Mouse (Mus musculus): ENCODE results near the gene Exoc3. TPM values are rescaled to one million over a fixed set of nuclear protein-coding genes. Genes with fewer than 3 reads are reported as not detected.

Exoc3 gene
- polyA plus RNA-seq, 1 experiment from 2014 or later, result 62.0 TPM

DNA sequence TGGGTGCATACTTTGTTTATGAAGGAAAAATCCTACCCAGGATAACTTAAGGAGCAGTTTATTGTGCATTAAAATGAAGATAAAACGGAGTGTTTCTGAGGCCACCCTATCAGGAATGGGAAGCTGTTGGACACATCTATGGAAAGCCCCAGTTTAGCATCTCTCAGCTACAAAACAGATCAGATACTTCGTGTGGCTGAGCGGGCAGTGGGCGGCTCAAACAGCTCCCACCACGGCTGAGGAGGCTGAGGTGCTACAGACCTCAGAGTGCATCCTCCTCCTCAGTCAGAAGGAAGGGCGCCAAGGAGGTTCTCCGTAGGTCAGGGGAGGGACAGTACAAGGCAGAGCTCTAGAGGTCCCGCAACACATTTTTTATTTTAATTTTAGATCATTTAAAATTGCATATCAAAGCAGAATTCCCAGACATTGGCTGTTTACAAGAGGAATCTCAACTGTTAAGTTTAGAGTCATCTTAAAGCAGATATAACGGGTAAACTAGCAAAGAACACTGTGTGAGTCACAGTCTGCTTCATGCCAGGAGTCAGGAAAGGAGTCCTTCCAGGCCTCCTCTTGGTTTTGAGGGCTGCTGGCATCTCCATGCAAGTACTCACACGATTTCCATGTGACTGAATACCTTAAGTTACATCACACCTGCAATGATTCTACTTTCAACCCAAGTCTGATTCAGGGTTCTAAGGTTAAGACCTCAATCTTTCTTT is 38.9 kb downstream of the Exoc3 start:
- Histone ChIP-seq H3K4me1 (peaks cover 14% of the 10 kb centered on the region), H3K9me3 (no peaks in the 10 kb centered on the region), H3K27ac (no peak overlapping the region), H3K36me3 (peaks cover 44% of the 10 kb centered on the region), H3K27me3 (ENCODE audit: insufficient read depth, poor library complexity, severe bottlenecking) (no peaks in the 10 kb centered on the region), H3K4me3 (no peak overlapping the region)
- WGBS, result 83% methylated on average over 10 of the region's 10 CpGs
- peak; percentile 46 for DNase-seq (ENCODE audit: low spot score)

DNA sequence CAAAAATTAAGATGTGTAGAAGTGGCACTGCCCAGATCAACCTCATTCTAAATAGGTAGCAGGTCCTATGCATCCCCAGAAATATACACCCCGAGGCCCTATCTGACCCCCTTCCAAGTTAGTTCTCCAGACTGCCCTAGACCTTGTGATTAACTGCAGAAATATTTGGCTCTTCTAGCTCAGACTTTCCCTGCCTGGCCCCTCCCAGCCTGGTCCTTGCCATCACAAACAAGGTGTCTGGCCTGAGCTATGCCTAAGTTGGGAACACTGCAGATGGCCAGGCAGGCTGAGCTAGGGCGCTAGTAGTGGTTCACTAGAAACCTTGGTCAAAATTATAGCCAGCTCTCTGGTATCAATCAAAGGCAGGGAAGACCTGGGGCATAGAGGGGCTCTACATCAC is 41.0 kb downstream of the Exoc3 start:
- no peak overlapping the region for H3K27ac ChIP-seq
- peaks cover 25% of the 10 kb centered on the region for H3K36me3 ChIP-seq
- peak overlapping the region; percentile 67; the same call in 1 of the 2 replicates for H3K4me3 ChIP-seq
- 75% methylated on average over 2 of the region's 2 CpGs for WGBS
- H3K27me3 ChIP-seq (ENCODE audit: insufficient read depth, poor library complexity, severe bottlenecking), result no peaks in the 10 kb centered on the region
- peaks cover 14% of the 10 kb centered on the region for H3K4me1 ChIP-seq
- no peak for DNase-seq (ENCODE audit: low spot score)
- H3K9me3 ChIP-seq, result no peaks in the 10 kb centered on the region

DNA sequence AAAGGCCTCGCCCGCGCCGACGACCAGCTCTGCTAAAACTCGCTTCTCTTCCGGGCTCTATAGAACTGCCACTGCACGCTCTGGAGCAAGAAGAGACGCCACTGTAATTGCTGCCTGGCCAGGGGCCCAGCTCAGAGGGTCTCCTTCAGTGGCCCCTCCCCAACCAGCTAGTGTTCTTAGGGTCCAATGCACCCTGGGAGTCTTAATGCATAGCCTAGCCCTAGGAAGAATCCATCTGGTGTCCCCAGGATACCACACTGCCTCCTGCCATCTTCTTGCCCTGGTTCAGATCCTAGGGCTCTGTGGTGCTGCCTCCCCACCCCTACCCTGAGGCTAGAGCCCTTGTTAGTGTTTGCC is 41.5 kb downstream of the Exoc3 start:
- no peaks in the 10 kb centered on the region for H3K9me3 ChIP-seq
- H3K27ac ChIP-seq, result peak overlapping the region; percentile 84
- H3K36me3 ChIP-seq, result peaks cover 21% of the 10 kb centered on the region
- peaks cover 14% of the 10 kb centered on the region for H3K4me1 ChIP-seq
- WGBS, result 13% methylated on average over 9 of the region's 9 CpGs
- no peak for DNase-seq (ENCODE audit: low spot score)
- peak overlapping the region; percentile 67 for H3K4me3 ChIP-seq
- no peaks in the 10 kb centered on the region for H3K27me3 ChIP-seq (ENCODE audit: insufficient read depth, poor library complexity, severe bottlenecking)

DNA sequence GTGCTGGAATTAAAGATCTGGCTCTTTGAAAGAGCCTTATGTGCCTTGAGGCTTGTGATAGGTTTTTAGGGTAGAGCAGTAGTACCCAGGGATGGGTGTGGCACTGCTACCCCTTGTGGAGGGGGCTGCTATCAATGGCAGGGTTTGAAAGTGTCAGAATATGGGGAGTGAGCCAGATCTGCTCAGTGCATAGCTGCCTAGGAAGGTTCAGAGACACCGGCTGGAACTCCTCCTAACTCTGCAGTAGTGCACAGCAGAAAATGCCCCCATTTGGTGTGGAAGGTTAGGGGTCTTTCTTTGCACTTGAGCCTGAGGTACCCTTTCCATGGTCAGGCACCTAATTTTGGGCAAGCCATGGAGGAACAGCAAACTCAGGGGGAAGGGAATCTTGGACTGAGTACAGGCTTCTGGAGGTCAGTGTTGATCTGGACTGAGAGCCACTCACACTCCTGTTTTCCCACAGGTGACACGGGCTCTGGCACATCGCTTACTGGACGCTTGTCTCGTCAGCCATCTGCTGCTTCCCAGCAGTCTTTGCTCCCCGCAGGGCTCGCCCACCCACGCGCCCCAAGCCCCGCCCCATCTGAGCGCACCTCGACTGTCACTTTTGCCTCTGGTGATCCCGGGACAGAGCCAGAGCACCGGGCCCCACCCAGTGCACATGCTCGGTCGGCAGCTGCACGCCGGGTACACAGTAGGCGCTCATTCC is 42.0 kb downstream of the Exoc3 start:
- peak; percentile 90 for DNase-seq (ENCODE audit: low spot score)
- Histone ChIP-seq H3K27ac (peak overlapping the region; percentile 84), H3K36me3 (peaks cover 16% of the 10 kb centered on the region), H3K27me3 (ENCODE audit: insufficient read depth, poor library complexity, severe bottlenecking) (no peaks in the 10 kb centered on the region), H3K4me1 (peaks cover 14% of the 10 kb centered on the region), H3K9me3 (no peaks in the 10 kb centered on the region), H3K4me3 (peak overlapping the region; percentile 67)
- WGBS, result 9% methylated on average over 19 of the region's 19 CpGs

DNA sequence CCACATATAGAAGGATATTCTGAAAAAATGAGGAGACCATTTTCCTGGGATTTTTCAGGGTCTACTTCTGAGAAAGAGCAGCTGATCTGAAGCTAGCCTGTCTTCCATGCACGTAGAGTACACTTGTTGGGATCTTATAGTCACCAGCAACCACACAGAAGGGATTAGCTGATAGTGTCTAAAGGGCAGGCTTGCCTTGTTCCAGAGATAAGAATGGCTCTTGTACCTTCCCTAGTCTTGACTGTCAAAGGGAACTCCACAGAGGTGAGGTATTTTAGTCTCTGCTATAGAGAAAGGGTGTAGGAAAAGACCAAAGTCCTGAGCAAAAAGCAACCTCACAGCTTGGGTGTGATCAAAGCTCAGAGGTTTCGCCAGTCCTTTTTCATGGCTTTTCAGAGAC is 61.2 kb downstream of the Exoc3 start:
- 70% methylated on average over 2 of the region's 2 CpGs for WGBS
- no peak overlapping the region for H3K27ac ChIP-seq
- H3K27me3 ChIP-seq (ENCODE audit: insufficient read depth, poor library complexity, severe bottlenecking), result no peaks in the 10 kb centered on the region
- H3K9me3 ChIP-seq, result no peaks in the 10 kb centered on the region
- no peaks in the 10 kb centered on the region for H3K36me3 ChIP-seq
- no peak overlapping the region for H3K4me3 ChIP-seq
- DNase-seq (ENCODE audit: low spot score), result no peak
- peaks cover 4% of the 10 kb centered on the region; the same call in 1 of the 2 replicates for H3K4me1 ChIP-seq

DNA sequence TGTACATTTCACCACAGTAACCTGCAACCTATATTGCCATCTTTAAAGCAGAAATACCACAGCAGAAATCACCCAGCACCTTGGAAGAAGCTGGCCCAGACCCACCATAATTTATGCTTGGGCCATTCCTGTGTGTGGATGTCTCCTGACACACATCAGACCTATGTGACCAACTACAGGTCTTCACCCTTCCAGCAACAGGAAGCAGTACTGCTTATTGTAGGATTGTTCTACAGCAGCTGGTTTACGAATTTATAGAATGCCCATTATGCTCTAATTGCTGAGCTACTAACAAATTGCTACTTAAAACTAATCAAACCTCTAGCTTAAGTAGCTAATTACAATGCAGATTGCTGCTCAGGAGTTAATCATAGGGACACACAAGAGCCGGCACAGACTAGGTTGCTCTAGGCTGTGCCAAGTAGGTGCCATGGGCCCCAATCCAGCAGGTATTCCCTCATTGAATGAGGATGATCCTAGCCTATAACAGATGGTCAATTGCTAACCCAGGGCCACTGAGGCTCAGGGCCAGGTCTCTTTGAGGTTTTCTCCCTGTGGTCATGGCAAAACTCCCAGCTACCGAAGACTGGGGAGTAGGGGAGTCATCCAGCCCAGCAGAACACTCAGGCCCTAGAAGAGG is 62.4 kb downstream of the Exoc3 start:
- no peak overlapping the region for H3K4me3 ChIP-seq
- 79% methylated on average over 3 of the region's 3 CpGs for WGBS
- peaks cover 4% of the 10 kb centered on the region; the same call in 1 of the 2 replicates for H3K4me1 ChIP-seq
- H3K9me3 ChIP-seq, result no peaks in the 10 kb centered on the region
- no peak for DNase-seq (ENCODE audit: low spot score)
- H3K27ac ChIP-seq, result no peak overlapping the region
- H3K27me3 ChIP-seq (ENCODE audit: insufficient read depth, poor library complexity, severe bottlenecking), result no peaks in the 10 kb centered on the region
- H3K36me3 ChIP-seq, result no peaks in the 10 kb centered on the region

DNA sequence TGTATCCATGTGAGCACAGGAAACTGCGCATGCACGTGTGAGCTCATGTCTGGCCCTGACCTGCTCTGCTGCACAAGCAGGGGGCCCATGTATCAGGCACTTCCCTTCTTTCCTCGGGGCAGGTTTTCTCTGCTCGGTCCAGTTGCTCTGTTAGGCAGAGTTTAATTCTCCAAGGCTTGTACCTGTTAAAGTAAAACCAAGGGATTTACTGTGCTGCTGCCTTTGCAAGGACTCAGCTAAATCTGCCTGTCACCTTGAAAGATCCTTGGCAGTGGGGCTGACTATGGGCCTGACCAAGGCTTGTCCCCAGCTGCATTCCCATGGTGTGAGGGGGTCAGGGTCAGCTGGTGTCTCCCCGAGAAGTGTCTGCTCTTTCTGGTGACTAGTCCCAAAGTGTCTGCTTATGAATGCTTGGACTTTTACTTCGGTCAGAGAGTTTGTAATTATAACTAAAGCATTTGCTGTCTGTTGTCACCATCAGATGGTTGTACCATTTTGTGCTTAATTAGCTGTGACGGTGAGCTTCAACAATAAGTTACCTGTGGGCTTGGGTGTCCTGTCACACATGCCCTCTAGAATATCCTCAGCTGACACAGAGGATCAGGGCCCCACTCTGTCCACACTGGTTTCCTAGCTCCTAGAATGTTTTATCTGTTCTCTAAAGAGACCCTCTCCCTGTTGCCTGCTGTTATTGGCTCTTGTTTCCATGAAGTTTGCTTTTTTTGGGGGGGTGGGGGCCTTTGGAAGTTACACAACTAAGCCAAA is 64.2 kb downstream of the Exoc3 start:
- Histone ChIP-seq H3K27ac (peak overlapping the region; percentile 36; the same call in 1 of the 2 replicates), H3K27me3 (ENCODE audit: insufficient read depth, poor library complexity, severe bottlenecking) (no peaks in the 10 kb centered on the region), H3K4me3 (no peak overlapping the region), H3K36me3 (no peaks in the 10 kb centered on the region), H3K9me3 (no peaks in the 10 kb centered on the region), H3K4me1 (peaks cover 4% of the 10 kb centered on the region; the same call in 1 of the 2 replicates)
- no peak for DNase-seq (ENCODE audit: low spot score)
- 78% methylated on average over 7 of the region's 7 CpGs for WGBS

DNA sequence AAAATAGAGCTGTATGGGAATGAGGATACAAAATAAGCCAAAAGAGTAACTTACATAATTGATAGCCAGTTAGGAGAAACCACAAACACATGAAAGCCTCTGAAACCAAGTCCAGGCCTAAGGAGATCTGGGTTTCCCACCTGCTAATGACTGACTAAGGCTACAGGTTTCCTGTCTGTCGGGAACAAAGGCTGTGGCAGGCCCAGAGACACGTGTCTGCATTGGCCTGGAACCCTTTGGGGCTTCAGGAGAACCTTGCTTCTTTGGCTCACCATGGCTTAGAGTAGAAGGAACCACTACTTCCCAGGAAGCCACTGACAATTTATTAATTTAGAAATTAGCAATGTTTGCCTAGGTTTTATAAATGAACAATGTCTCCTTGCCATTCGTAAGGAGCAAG is 65.2 kb downstream of the Exoc3 start:
- DNase-seq (ENCODE audit: low spot score), result no peak
- Histone ChIP-seq H3K36me3 (no peaks in the 10 kb centered on the region), H3K4me1 (peaks cover 4% of the 10 kb centered on the region; the same call in 1 of the 2 replicates), H3K27ac (no peak overlapping the region), H3K9me3 (no peaks in the 10 kb centered on the region), H3K4me3 (no peak overlapping the region), H3K27me3 (ENCODE audit: insufficient read depth, poor library complexity, severe bottlenecking) (no peaks in the 10 kb centered on the region)
- 67% methylated on average over 3 of the region's 3 CpGs for WGBS

DNA sequence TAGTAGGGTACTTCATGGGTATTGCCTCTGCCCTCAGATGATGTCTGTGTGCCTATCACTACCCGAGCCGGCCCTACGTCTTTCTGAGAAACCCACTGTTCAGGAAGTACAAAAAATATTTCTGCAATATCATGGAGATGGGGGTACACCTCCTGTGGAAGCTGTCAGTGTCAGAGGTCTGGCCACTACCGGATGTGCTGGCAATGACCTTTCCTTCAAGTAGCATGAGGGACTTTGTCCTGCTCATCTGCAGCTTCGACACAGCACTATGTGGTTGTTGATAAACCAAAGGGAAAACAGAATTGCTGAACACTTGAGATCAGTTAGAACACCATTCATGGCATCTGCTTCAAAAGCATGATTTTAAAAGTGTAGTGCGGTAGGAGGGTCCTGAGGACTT is 67.7 kb downstream of the Exoc3 start:
- H3K4me1 ChIP-seq, result peaks cover 4% of the 10 kb centered on the region; the same call in 1 of the 2 replicates
- no peak for DNase-seq (ENCODE audit: low spot score)
- no peak overlapping the region for H3K4me3 ChIP-seq
- WGBS, result 84% methylated on average over 6 of the region's 6 CpGs
- H3K27ac ChIP-seq, result no peak overlapping the region
- H3K27me3 ChIP-seq (ENCODE audit: insufficient read depth, poor library complexity, severe bottlenecking), result no peaks in the 10 kb centered on the region
- H3K36me3 ChIP-seq, result no peaks in the 10 kb centered on the region
- H3K9me3 ChIP-seq, result no peaks in the 10 kb centered on the region

DNA sequence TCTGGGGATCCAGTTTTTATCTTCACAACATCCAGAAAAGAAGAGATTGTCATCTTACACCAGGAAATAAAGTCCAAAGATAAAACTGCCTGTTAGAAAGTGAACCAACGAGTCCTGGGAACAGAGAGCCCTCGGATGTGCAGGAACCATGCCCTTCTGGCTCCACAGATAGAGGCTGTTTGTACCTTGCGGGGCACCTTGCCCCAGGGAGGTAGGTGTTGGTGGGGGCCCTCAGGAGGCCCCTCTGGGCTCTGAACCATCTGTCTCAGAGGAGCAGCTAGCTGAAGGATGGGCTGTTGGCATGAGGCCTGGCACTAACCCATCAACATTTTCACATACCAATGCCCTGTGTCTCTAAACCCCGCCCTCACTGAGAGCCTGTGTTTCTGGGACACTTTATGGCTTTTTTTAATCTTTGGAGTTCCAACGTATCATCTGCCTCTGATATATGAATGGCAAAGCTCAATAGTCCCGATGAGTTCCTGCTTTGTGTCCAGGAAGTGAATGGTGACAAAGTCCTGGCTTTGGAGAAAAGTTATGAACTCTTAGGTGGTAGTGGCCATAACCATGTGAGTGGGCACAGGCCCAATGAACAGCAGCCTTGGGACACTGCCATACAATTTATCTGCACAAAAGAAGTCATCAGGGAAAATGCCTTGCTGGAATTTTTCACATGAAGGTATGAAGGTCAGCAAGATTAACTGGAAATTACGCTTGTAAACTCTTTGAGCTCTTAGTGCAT is 69.5 kb downstream of the Exoc3 start:
- peaks cover 2% of the 10 kb centered on the region; the same call in 1 of the 2 replicates for H3K4me1 ChIP-seq
- H3K9me3 ChIP-seq, result no peaks in the 10 kb centered on the region
- no peak overlapping the region for H3K4me3 ChIP-seq
- H3K36me3 ChIP-seq, result no peaks in the 10 kb centered on the region
- H3K27me3 ChIP-seq (ENCODE audit: insufficient read depth, poor library complexity, severe bottlenecking), result no peaks in the 10 kb centered on the region
- WGBS, result 78% methylated on average over 7 of the region's 7 CpGs
- H3K27ac ChIP-seq, result no peak overlapping the region
- no peak for DNase-seq (ENCODE audit: low spot score)

DNA sequence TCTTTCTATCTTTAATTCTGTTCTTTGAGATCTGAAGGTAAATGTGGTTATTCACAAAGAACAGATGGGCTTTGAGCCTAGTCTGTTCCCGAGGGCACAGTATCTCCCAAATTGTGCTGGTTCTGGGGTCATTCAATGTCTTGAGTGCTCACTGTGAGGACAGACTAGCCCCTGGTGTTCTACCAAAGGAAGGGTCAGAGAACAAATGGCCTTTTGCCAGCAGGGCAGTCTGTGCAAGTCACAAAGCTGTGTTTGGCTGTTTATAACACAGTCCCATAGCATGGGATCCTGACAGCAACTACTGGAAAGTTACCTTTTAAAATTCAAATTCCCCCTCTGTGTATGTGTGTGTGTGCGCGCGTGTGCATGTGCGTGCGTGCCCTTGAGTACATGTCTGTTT is 78.6 kb downstream of the Exoc3 start:
- WGBS, result 85% methylated on average over 6 of the region's 6 CpGs
- Histone ChIP-seq H3K4me1 (no peaks in the 10 kb centered on the region), H3K27ac (no peak overlapping the region), H3K9me3 (no peaks in the 10 kb centered on the region), H3K27me3 (ENCODE audit: insufficient read depth, poor library complexity, severe bottlenecking) (peaks cover 22% of the 10 kb centered on the region; the same call in 1 of the 2 replicates), H3K36me3 (no peaks in the 10 kb centered on the region), H3K4me3 (no peak overlapping the region)
- no peak for DNase-seq (ENCODE audit: low spot score)

DNA sequence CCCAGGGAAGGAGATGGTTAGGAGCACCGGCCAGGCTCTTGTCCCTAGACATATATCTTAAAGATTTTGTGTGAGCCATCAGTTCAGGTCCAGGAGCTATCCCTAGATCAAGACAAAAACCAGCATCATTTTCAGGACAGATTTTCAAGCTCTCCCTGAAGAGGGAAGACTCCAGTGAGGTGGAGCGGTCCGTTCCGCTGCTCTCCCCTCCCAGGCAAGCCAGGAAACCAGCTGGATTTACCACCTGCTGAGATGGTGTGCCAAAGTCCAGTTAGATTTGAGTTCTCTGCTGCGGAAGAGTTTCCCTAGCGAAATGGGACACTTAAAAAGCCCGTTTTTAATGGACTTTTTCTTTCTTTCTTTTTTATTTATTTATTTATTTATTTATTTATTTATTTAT is 81.0 kb downstream of the Exoc3 start:
- Histone ChIP-seq H3K9me3 (no peaks in the 10 kb centered on the region), H3K27ac (no peak overlapping the region), H3K27me3 (ENCODE audit: insufficient read depth, poor library complexity, severe bottlenecking) (peaks cover 45% of the 10 kb centered on the region), H3K4me1 (no peaks in the 10 kb centered on the region), H3K4me3 (no peak overlapping the region), H3K36me3 (no peaks in the 10 kb centered on the region)
- DNase-seq (ENCODE audit: low spot score), result no peak
- 75% methylated on average over 7 of the region's 7 CpGs for WGBS

Measured in heart, embryonic 10.5 days (tissue).